Mouse (Mus musculus): ENCODE results near the gene E130218I03Rik. TPM values are rescaled to one million over a fixed set of nuclear protein-coding genes. Genes with fewer than 3 reads are reported as not detected.

E130218I03Rik gene
- polyA plus RNA-seq, 1 experiment from 2014 or later, result 0.68 TPM

DNA sequence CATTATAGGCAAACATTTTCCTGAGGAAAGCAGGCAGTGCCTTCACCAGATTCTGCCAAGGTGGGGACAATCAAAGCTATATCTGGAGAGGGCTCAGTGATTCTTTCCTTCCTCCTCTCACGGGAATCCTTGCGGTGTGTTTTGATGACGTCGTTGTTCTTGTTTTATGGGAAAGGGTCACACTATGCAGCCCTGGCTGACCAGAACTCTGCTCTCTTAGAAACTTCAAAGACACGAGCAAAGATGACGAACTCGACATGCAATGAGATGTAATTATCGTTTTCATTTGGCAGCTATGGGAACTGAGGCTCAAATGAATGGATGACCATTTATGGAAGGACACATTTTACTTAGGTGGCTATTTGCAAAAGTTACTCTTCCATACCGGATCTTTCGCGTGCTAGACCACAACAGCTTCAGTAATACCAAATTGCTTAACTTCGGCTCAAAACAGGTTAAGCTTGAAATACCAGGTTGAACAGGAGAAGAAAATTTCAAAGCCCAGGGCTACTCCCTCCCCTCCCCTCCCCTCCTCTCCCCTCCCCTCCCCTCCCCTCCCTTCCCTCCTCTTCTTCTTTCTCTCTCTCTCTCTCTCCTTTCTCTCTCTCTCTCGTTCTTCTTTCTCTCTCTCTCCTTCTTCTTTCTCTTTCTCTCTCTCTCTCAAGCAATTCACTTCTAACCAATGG is 29.4 kb downstream of the E130218I03Rik start:
- ATAC-seq, result no peak
- no peaks in the 10 kb centered on the region for H3K9me3 ChIP-seq (replicated peaks)
- H3K4me3 ChIP-seq, result no peak overlapping the region
- WGBS, result 40% methylated on average over 12 of the region's 13 CpGs
- no peak overlapping the region for H3K27ac ChIP-seq
- H3K36me3 ChIP-seq (ENCODE audit: poor library complexity, severe bottlenecking), result peaks cover 24% of the 10 kb centered on the region
- H3K4me2 ChIP-seq, result peak overlapping the region; percentile 17; the same call in 1 of the 2 replicates
- H3K27me3 ChIP-seq, result no peaks in the 10 kb centered on the region
- no peaks in the 10 kb centered on the region for H3K4me1 ChIP-seq
- H3K9ac ChIP-seq, result no peak overlapping the region

- H3K36me3 ChIP-seq (ENCODE audit: poor library complexity, severe bottlenecking), result peaks cover 31% of the 10 kb centered on the region
- H3K9me3 ChIP-seq (replicated peaks), result no peaks in the 10 kb centered on the region
- H3K4me1 ChIP-seq, result no peaks in the 10 kb centered on the region
- no peak overlapping the region for H3K27ac ChIP-seq
- H3K4me2 ChIP-seq, result peak overlapping the region; percentile 17; the same call in 1 of the 2 replicates
- H3K9ac ChIP-seq, result no peak overlapping the region
- 6% methylated on average over 14 of the region's 14 CpGs for WGBS
- H3K4me3 ChIP-seq, result no peak overlapping the region
- no peaks in the 10 kb centered on the region for H3K27me3 ChIP-seq
- no peak for ATAC-seq
These were observed 30.2 kb downstream of the E130218I03Rik start for GRCm38 (mm10) chr4:134273417-134274345.

GRCm38 (mm10) chr4:134284942-134285341 is 41.5 kb downstream of the E130218I03Rik start:
- peaks cover 39% of the 10 kb centered on the region for H3K36me3 ChIP-seq (ENCODE audit: poor library complexity, severe bottlenecking)
- no peak for ATAC-seq
- no peaks in the 10 kb centered on the region for H3K27me3 ChIP-seq
- H3K9ac ChIP-seq, result no peak overlapping the region
- H3K4me1 ChIP-seq, result peaks cover 25% of the 10 kb centered on the region
- H3K27ac ChIP-seq, result no peak overlapping the region
- H3K4me3 ChIP-seq, result no peak overlapping the region
- no peak overlapping the region for H3K4me2 ChIP-seq
- H3K9me3 ChIP-seq (replicated peaks), result no peaks in the 10 kb centered on the region
- 89% methylated on average over 2 of the region's 2 CpGs for WGBS

GRCm38 (mm10) chr4:134286226-134287167 is 43.0 kb downstream of the E130218I03Rik start:
- H3K9ac ChIP-seq, result peak overlapping the region; percentile 96
- peak overlapping the region; percentile 79 for H3K4me2 ChIP-seq
- H3K36me3 ChIP-seq (ENCODE audit: poor library complexity, severe bottlenecking), result peaks cover 26% of the 10 kb centered on the region
- peaks cover 25% of the 10 kb centered on the region for H3K4me1 ChIP-seq
- ATAC-seq, result peak; percentile 74
- no peaks in the 10 kb centered on the region for H3K9me3 ChIP-seq (replicated peaks)
- peak overlapping the region; percentile 99 for H3K27ac ChIP-seq
- no peaks in the 10 kb centered on the region for H3K27me3 ChIP-seq
- H3K4me3 ChIP-seq, result peak overlapping the region; percentile 99
- 3% methylated on average over 59 of the region's 59 CpGs for WGBS

DNA sequence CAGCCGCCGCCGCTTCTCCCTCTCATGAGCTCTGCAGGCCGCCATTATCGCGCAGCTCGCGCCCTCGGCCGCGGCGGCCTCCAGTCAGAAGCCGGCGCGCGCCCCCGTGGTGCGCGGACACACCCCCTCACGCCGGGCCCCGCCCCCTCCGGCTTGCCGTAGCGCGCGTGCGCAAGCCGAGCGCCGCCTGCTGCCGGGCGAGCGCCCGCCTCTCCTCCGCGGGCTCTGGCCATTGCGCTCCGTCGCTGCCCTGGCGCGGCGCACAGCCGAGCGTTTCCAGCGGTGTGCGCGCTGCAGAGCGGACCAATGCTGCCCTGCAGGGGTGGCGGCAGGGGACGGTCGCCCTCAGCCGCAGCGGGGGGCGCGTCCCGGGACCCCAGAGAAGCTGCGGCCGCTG is 43.7 kb downstream of the E130218I03Rik start:
- Histone ChIP-seq H3K4me3 (peak overlapping the region; percentile 99), H3K4me2 (peak overlapping the region; percentile 79), H3K36me3 (ENCODE audit: poor library complexity, severe bottlenecking) (peaks cover 21% of the 10 kb centered on the region), H3K9ac (peak overlapping the region; percentile 96), H3K4me1 (peaks cover 25% of the 10 kb centered on the region), H3K27me3 (no peaks in the 10 kb centered on the region), H3K9me3 (replicated peaks) (no peaks in the 10 kb centered on the region), H3K27ac (peak overlapping the region; percentile 99)
- ATAC-seq, result peak; percentile 97
- under 1% methylated on average over 58 of the region's 59 CpGs for WGBS

GRCm38 (mm10) chr4:134287575-134288025 is 44.1 kb downstream of the E130218I03Rik start, which contains the start of gene Pdik1l:
Pdik1l (minus strand) TSS chr4:134287895.
- Histone ChIP-seq H3K9me3 (replicated peaks) (no peaks in the 10 kb centered on the region), H3K27ac (peak within 1 kb of the TSS; percentile 99), H3K36me3 (ENCODE audit: poor library complexity, severe bottlenecking) (peaks cover 17% of the 10 kb centered on the region), H3K4me2 (peak within 1 kb of the TSS; percentile 79), H3K4me1 (peaks cover 25% of the 10 kb centered on the region), H3K27me3 (no peaks in the 10 kb centered on the region), H3K4me3 (peak within 1 kb of the TSS; percentile 99), H3K9ac (peak within 1 kb of the TSS; percentile 96)
- peak; percentile 72 for ATAC-seq
- under 1% methylated on average over 43 of the region's 43 CpGs for WGBS

- Histone ChIP-seq H3K36me3 (ENCODE audit: poor library complexity, severe bottlenecking) (peaks cover 7% of the 10 kb centered on the region), H3K9me3 (replicated peaks) (no peaks in the 10 kb centered on the region), H3K4me1 (peaks cover 25% of the 10 kb centered on the region), H3K9ac (peak overlapping the region; percentile 96), H3K4me3 (peak overlapping the region; percentile 99), H3K27ac (peak overlapping the region; percentile 99), H3K4me2 (peak overlapping the region; percentile 79), H3K27me3 (0 out of 2 replicates have a peak, but pooled peaks cover 7% of the 10 kb centered on the region)
- 50% methylated on average over 11 of the region's 11 CpGs for WGBS
- ATAC-seq, result no peak
These were observed 45.2 kb downstream of the E130218I03Rik start for GRCm38 (mm10) chr4:134288397-134289256.

DNA sequence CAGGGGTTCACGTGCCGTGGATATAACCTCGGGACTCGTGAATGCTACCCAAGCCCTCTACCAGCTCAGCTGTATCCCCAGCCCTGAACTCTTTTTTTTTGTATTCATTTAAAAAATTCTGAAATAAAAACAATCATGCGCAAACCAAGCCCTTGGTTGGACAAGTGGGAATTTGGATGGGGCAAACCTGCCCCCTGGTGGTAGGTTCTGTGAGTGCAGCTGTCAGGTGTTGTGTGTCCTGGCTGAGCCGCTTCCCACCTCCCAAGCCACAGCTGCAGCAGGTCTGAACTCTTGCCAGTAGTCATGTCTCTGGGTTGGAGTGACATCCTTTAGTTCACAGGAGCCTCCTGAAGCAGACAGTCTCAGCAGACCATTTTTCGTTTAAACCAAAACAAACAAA is 48.6 kb downstream of the E130218I03Rik start:
- no peak for ATAC-seq
- H3K9ac ChIP-seq, result no peak overlapping the region

DNA sequence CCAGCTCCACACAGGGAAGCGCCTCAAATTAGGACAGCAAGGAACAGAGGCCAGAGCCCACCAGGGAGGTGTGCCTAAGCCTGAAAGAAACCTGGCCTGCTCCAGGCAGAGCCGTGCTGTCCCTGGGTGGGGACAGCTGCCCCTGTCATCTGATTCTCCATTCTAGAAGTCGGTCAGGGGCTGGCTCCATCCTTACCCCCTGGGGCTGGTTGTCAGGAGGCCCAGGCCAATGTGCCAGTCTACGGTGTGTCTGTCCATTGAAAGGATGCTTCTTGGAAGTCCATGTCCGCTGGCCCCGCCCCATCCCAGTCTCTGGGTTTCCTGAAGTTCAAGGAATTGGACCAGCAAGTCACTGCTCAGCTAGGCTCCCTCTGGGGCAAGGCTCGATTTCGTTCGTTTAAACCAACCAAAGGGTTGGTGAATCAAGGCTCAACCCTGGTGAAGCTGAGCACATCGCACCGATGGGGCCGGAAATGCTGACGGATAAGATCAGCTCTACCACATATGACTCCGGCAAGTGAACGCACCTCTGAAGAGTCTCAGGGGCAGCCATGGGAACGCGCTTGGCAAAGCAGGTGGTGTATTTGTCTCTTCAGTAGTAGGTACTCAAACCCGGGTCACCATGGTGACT is 49.7 kb downstream of the E130218I03Rik start:
- 79% methylated on average over 18 of the region's 18 CpGs for WGBS
- Histone ChIP-seq H3K4me3 (no peak overlapping the region), H3K4me1 (peaks cover 10% of the 10 kb centered on the region), H3K9me3 (replicated peaks) (no peaks in the 10 kb centered on the region), H3K27ac (no peak overlapping the region), H3K9ac (no peak overlapping the region), H3K4me2 (no peak overlapping the region), H3K27me3 (0 out of 2 replicates have a peak, but pooled peaks cover 7% of the 10 kb centered on the region), H3K36me3 (ENCODE audit: poor library complexity, severe bottlenecking) (no peaks in the 10 kb centered on the region)
- ATAC-seq, result no peak

More for the DNA sequence above, 48.6 kb downstream of the E130218I03Rik start:
- no peaks in the 10 kb centered on the region for H3K9me3 ChIP-seq (replicated peaks)
- H3K4me2 ChIP-seq, result no peak overlapping the region
- H3K27me3 ChIP-seq, result 0 out of 2 replicates have a peak, but pooled peaks cover 7% of the 10 kb centered on the region
- H3K4me3 ChIP-seq, result no peak overlapping the region
- WGBS, result 26% methylated on average over 7 of the region's 7 CpGs
- H3K36me3 ChIP-seq (ENCODE audit: poor library complexity, severe bottlenecking), result no peaks in the 10 kb centered on the region
- H3K4me1 ChIP-seq, result peaks cover 13% of the 10 kb centered on the region
- no peak overlapping the region for H3K27ac ChIP-seq

DNA sequence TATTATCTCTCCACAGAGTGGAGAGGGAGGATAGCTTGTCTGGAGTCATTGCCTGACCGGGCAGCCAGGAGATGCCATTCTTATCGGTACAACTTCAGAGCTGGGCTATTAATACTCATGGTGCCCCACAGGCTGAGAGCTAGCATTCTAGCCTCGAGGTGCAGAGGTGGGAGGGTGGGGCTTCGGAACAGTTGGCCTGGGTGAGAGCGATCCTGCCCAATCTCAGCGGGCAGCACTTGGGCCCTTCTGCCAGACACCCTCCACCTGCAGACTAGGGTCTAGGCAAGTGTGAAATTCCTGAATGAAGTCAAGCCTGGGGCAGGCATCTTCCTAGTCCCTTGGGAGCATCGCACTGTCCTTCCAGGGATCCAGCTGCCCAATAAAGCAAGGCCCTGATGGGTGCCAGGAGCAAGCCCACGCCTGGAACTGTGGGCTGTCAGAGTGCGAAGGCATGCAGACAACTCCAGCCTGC is 50.3 kb downstream of the E130218I03Rik start:
- no peak overlapping the region for H3K4me3 ChIP-seq
- H3K9me3 ChIP-seq (replicated peaks), result no peaks in the 10 kb centered on the region
- H3K27ac ChIP-seq, result no peak overlapping the region
- no peak overlapping the region for H3K9ac ChIP-seq
- ATAC-seq, result no peak
- 0 out of 2 replicates have a peak, but pooled peaks cover 7% of the 10 kb centered on the region for H3K27me3 ChIP-seq
- H3K4me1 ChIP-seq, result peaks cover 5% of the 10 kb centered on the region; the same call in 1 of the 2 replicates
- no peak overlapping the region for H3K4me2 ChIP-seq
- 76% methylated on average over 9 of the region's 9 CpGs for WGBS
- no peaks in the 10 kb centered on the region for H3K36me3 ChIP-seq (ENCODE audit: poor library complexity, severe bottlenecking)

All from forebrain, embryonic 13.5 days (tissue).